Mouse (Mus musculus): ENCODE measurements at regions not wholly inside any gene's neighbourhood (a gene's known extent, or its start where the extent isn't known, plus 50 kb on each side); places are given as distances from the start of the nearest gene placed in this dataset.

DNA sequence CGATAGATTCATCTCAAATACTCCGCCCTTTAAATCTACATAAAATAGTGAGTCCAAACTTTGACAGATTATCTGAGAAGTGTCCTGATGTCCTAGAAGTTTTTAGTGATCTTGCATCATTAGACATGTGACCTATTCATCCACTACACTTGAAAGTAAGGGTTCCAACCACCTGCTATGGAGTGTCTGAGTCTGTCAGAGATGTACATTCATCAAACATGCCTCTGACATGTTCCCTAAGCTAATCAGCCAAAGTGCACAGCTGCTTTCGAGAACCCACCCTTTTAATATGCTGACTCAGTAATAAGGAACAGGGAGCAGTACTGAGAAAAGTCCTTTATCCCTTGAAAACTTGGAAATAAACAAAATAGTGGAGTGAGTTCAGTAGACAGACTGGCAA, 2414.8 kb upstream of the Gm7489 start:
- ATAC-seq (ENCODE audit: low FRiP score, low read depth), result no peak
- Histone ChIP-seq H3K4me3 (no peak overlapping the region), H3K27me3 (no peaks in the 10 kb centered on the region), H3K4me2 (replicated peaks) (no peak overlapping the region), H3K4me1 (no peaks in the 10 kb centered on the region), H3K36me3 (no peaks in the 10 kb centered on the region), H3K27ac (replicated peaks) (no peak overlapping the region), H3K9ac (replicated peaks) (no peak overlapping the region), H3K9me3 (no peaks in the 10 kb centered on the region)
- 81% methylated on average over 3 of the region's 3 CpGs for WGBS

DNA sequence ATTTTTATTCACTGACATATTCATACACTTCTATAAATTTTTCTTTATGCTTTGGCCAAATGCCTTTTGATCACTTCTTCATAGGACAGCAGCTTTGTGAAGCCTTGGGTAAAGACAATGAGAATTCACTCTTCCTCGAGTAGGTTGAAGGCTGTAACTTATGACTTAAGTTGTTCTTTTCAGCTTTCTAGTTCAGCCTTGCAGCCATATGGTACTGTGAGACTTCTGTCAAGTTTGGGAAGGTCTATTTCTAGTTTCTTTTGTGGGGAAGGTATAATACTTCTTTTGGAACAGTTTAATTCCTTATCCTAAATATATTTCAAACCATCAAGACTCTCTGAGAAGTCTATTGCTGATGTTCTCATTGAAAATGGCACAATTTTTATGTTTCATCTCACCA, 2413.6 kb upstream of the Gm7489 start:
- no peaks in the 10 kb centered on the region for H3K9me3 ChIP-seq
- no peak overlapping the region for H3K9ac ChIP-seq (replicated peaks)
- H3K4me3 ChIP-seq, result no peak overlapping the region
- ATAC-seq (ENCODE audit: low FRiP score, low read depth), result no peak
- no peaks in the 10 kb centered on the region for H3K4me1 ChIP-seq
- H3K4me2 ChIP-seq (replicated peaks), result no peak overlapping the region
- H3K27ac ChIP-seq (replicated peaks), result no peak overlapping the region
- no peaks in the 10 kb centered on the region for H3K27me3 ChIP-seq
- WGBS, result 67% methylated on average over 1 of the region's 1 CpGs
- H3K36me3 ChIP-seq, result no peaks in the 10 kb centered on the region

DNA sequence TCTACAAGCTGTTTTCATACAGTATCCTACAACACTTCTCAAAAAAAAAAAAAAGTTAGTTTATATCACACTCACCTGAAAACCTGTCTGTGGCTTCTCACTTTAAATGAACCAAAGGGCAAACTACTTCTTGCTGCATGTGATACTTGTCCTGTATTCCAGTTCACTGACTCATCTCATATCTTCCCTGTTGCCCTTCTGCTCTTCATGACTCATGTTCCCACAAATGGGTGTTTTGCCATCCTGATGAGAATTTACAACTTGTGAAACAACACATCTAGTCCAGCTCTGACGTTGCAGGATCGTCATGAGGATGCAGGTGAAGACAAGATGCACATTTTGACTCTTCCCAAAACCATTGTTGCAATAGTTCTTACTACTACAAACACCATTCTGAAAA, 2412.7 kb upstream of the Gm7489 start:
- Histone ChIP-seq H3K4me2 (replicated peaks) (no peak overlapping the region), H3K27me3 (no peaks in the 10 kb centered on the region), H3K9me3 (no peaks in the 10 kb centered on the region), H3K9ac (replicated peaks) (no peak overlapping the region), H3K36me3 (no peaks in the 10 kb centered on the region), H3K27ac (replicated peaks) (no peak overlapping the region), H3K4me3 (no peak overlapping the region), H3K4me1 (no peaks in the 10 kb centered on the region)
- 79% methylated on average over 2 of the region's 2 CpGs for WGBS
- no peak for ATAC-seq (ENCODE audit: low FRiP score, low read depth)

DNA sequence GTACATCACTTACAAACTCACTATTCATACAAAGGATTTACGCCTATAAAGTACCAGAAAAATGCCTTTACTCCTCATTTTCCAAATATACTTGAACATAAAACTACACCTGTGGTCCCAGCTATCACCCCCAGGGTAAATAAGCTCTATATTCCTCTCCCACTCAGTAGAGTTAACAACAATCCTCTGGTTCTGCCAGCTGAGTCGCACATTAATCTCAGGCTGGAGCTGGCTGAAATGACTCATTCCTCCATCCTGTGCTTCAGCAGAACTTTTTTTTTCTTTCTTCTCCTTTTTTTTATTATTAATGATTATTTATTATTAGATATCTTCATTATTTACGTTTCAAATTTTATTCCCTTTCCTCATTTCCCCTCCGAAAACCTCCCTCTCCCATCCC, 2402.8 kb upstream of the Gm7489 start:
- Histone ChIP-seq H3K27me3 (no peaks in the 10 kb centered on the region), H3K9me3 (no peaks in the 10 kb centered on the region), H3K4me1 (no peaks in the 10 kb centered on the region), H3K9ac (replicated peaks) (no peak overlapping the region), H3K36me3 (no peaks in the 10 kb centered on the region), H3K4me2 (replicated peaks) (no peak overlapping the region), H3K4me3 (no peak overlapping the region), H3K27ac (replicated peaks) (no peak overlapping the region)
- ATAC-seq (ENCODE audit: low FRiP score, low read depth), result no peak
- WGBS, result 83% methylated on average over 4 of the region's 4 CpGs

DNA sequence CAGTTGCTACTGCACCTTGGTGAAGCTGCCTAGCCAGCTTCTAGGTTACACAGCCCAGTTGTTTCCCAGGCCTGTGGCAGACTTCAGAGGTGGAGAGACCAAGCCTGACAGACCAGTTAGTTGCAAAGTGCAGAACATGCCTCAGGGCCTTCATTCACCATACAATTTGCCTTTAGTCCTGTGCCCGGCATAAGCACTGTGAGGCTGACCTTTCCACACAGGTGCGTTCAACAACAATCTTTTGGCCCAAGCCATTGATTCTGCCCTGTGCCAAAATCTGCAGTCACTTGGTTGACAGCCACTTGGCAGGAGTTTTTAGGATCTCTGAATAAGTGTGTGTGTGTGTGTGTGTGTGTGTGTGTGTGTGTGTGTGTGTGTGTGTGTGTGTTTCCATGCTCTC, 2400.5 kb upstream of the Gm7489 start:
- H3K27ac ChIP-seq (replicated peaks), result no peak overlapping the region
- H3K4me1 ChIP-seq, result no peaks in the 10 kb centered on the region
- no peaks in the 10 kb centered on the region for H3K36me3 ChIP-seq
- H3K4me2 ChIP-seq (replicated peaks), result no peak overlapping the region
- no peaks in the 10 kb centered on the region for H3K9me3 ChIP-seq
- no peak overlapping the region for H3K4me3 ChIP-seq
- 84% methylated on average over 2 of the region's 2 CpGs for WGBS
- ATAC-seq (ENCODE audit: low FRiP score, low read depth), result no peak
- H3K9ac ChIP-seq (replicated peaks), result no peak overlapping the region
- H3K27me3 ChIP-seq, result no peaks in the 10 kb centered on the region

DNA sequence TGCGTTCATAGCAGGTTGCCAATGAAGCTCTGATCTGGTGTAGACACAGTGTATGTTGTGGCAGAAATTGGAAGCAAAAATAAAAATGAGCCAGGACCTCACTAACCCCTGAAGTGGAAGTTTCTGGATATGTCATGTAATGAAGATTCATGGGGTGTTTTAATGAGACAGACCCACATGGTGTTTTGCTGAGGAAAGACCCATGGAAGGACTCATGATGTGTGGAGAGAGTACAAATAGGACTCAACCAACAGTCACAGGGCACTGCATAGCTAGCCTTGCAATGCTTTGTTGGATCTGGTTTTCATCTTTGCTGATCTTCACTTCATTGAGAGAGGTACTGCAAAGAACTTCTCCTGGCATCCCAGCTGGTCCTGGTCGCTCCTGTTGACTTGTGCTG, 2399.2 kb upstream of the Gm7489 start:
- ATAC-seq (ENCODE audit: low FRiP score, low read depth), result no peak
- Histone ChIP-seq H3K9me3 (no peaks in the 10 kb centered on the region), H3K4me1 (no peaks in the 10 kb centered on the region), H3K4me3 (no peak overlapping the region), H3K9ac (replicated peaks) (no peak overlapping the region), H3K4me2 (replicated peaks) (no peak overlapping the region), H3K36me3 (no peaks in the 10 kb centered on the region), H3K27ac (replicated peaks) (no peak overlapping the region), H3K27me3 (no peaks in the 10 kb centered on the region)
- WGBS, result 90% methylated on average over 2 of the region's 2 CpGs

DNA sequence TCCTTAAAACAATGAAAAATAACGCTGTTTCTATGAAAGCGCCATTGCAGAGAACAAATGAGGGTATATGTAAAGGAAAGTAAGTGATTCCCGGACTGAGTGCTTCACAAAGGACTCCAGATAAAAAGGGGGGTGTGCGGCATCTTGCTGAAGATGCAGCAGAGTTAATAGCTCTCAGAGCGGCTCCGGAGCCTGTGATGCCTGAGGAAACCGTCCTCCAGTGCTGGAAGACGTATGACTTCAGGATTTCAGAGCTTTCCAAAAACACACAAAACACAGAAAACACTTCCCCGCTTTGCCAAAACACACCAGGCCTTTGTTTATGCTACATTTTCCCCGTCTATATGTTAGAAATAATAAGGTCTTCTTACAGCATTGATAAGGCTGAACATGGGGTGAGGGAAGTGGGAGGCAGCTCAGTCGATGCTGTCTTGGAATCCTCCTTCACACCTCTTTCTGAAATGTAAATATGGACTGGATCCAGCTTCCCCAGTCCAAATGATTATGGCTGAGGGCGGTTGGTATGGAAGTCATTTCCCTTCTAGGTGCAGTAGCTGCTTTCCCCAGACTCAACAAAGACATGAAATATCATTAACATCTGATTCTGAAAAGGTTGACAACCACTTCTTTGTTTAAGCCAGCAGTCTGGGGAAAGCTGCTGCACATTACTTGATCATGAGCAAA, 2382.5 kb upstream of the Gm7489 start:
- no peak overlapping the region for H3K4me2 ChIP-seq (replicated peaks)
- H3K27me3 ChIP-seq, result no peaks in the 10 kb centered on the region
- no peak for ATAC-seq (ENCODE audit: low FRiP score, low read depth)
- WGBS, result 72% methylated on average over 12 of the region's 12 CpGs
- 0 out of 2 replicates have a peak overlapping the region, but pooled peaks have one; percentile 3 for H3K27ac ChIP-seq (replicated peaks)
- H3K9me3 ChIP-seq, result no peaks in the 10 kb centered on the region
- H3K4me3 ChIP-seq, result no peak overlapping the region
- peaks cover 7% of the 10 kb centered on the region for H3K4me1 ChIP-seq
- no peak overlapping the region for H3K9ac ChIP-seq (replicated peaks)
- H3K36me3 ChIP-seq, result no peaks in the 10 kb centered on the region

DNA sequence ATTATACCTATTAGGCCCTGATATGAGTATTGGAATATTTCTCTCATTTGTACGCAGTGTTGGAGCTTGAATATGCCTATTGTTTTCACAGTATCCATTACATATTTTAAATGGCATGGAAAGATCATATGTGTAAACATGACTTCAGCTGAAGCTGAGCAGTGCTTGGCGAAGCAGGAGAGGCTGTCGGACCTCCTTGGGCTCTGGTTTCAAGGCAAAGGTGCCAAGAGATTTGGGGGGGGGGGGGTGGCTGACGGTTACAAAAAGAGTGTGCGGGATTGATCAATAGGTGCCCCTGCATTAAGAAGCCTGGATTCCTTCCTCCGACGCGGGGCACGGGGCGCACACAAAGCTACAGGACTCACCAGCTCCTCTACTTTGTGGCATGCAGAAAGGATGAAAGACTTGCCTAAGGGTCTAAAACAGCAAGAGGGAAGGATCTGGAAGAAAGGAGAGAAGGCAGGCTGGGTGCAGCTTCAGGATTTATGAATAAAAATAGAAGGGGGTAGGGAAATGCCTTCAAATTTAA, 2381.9 kb upstream of the Gm7489 start:
- peak overlapping the region; percentile 38 for H3K4me2 ChIP-seq (replicated peaks)

DNA sequence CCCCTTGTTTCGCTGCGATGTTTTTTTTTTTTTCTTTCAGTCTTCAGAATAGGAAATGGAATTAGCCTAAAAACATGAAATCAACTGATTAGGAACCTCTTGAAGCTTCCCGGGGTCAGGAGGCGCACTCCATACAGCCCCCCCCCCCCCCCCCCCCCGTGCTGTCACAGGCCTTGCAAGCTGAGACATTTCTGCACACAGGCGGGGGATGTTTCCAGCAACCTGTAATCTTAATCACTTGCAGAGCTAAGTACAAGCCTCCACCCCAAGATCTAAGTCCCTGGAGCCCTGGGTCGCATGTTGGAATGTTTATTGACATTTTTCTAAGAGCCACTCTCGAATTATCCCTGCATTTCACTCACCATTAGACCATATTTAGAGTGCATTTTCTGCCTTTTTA, 2381.4 kb upstream of the Gm7489 start:
- no peaks in the 10 kb centered on the region for H3K36me3 ChIP-seq
- no peak overlapping the region for H3K27ac ChIP-seq (replicated peaks)
- no peak for ATAC-seq (ENCODE audit: low FRiP score, low read depth)
- peak overlapping the region; percentile 38 for H3K4me2 ChIP-seq (replicated peaks)
- H3K4me3 ChIP-seq, result no peak overlapping the region
- H3K27me3 ChIP-seq, result no peaks in the 10 kb centered on the region
- H3K9me3 ChIP-seq, result no peaks in the 10 kb centered on the region
- H3K4me1 ChIP-seq, result peaks cover 7% of the 10 kb centered on the region
- 10% methylated on average over 7 of the region's 8 CpGs for WGBS
- no peak overlapping the region for H3K9ac ChIP-seq (replicated peaks)

More for the DNA sequence above, 2381.9 kb upstream of the Gm7489 start:
- Histone ChIP-seq H3K9me3 (no peaks in the 10 kb centered on the region), H3K36me3 (no peaks in the 10 kb centered on the region), H3K9ac (replicated peaks) (no peak overlapping the region), H3K27ac (replicated peaks) (0 out of 2 replicates have a peak overlapping the region, but pooled peaks have one; percentile 3), H3K27me3 (no peaks in the 10 kb centered on the region), H3K4me3 (no peak overlapping the region), H3K4me1 (peaks cover 7% of the 10 kb centered on the region)
- WGBS, result 22% methylated on average over 10 of the region's 10 CpGs
- ATAC-seq (ENCODE audit: low FRiP score, low read depth), result peak; percentile 63; the same call in 1 of the 2 replicates

DNA sequence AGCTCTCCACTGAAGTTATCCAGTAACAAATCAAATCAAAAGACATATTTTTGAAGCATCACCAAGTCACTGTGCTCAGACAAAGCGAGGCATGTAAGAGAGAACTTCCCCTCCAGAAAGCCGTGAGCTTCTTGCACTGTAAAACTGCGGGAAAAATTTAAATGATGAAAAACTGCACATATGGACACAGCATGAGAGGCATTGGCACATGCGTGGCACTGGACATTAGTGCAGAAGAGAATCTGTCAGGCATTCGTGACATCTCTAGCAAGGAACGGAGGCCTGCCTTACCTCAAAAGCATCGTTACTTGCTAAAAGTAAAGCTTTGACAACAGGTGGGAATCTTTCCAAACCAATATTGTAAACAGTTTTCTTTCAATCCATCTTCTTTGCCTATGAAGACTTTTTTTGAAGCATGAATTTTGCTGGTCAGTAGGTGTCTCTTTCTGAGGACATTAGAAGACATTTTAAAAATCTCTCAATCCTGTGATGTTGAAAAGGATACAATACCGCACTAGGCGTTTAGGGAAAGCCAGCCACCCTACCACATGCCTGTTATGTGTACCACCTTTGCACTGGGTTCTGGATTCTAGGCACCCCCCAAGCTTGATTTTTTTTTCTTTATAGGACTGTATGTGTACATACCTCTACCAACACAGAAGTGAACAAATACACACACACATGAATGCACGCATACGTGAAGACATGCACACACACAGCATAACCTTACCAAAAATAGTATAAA, 2380.5 kb upstream of the Gm7489 start:
- Histone ChIP-seq H3K4me3 (no peak overlapping the region), H3K9me3 (no peaks in the 10 kb centered on the region), H3K27me3 (no peaks in the 10 kb centered on the region), H3K4me2 (replicated peaks) (no peak overlapping the region), H3K27ac (replicated peaks) (no peak overlapping the region), H3K4me1 (peaks cover 7% of the 10 kb centered on the region), H3K36me3 (no peaks in the 10 kb centered on the region), H3K9ac (replicated peaks) (no peak overlapping the region)
- ATAC-seq (ENCODE audit: low FRiP score, low read depth), result no peak
- 79% methylated on average over 11 of the region's 11 CpGs for WGBS

DNA sequence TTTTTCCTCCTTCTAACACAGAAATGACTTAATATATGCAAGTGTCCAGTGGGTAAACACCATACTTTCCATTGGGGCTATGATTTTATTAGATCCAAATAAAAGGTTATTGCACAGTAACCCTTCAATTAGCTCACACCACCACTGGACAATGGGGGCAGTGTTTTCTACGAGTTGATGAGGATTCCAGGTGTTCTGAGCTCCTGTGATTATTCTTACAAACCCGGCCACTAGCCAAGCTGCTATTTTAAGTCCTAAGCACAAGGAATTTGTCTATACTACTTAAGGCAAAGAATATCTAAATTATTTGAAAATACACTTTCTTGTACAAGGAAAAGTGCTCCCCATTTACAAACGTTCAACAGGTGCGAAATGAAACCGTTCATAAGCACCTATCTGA, 2379.9 kb upstream of the Gm7489 start:
- ATAC-seq (ENCODE audit: low FRiP score, low read depth), result no peak
- 88% methylated on average over 5 of the region's 5 CpGs for WGBS
- Histone ChIP-seq H3K27me3 (no peaks in the 10 kb centered on the region), H3K4me3 (no peak overlapping the region), H3K27ac (replicated peaks) (no peak overlapping the region), H3K4me2 (replicated peaks) (no peak overlapping the region), H3K9ac (replicated peaks) (no peak overlapping the region), H3K36me3 (no peaks in the 10 kb centered on the region), H3K4me1 (peaks cover 7% of the 10 kb centered on the region), H3K9me3 (no peaks in the 10 kb centered on the region)

DNA sequence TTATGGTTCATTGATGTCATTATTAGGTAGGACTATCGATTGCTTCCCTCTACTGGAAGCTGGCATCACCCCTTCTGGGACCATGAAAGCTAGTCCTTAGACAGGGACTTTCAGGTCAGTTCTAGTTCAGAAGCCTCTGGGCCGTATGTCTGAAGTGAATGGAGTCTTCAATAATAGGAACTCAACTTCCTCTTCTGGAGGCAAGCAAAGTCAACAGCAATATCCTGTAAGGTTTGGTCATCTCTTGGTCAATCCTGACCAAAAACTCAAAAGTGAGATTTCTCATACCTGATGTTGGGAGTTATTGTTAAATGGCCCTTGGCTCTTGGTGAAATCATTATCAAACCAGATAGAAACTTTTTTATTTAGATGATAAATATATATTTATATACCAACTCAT, 2377.6 kb upstream of the Gm7489 start:
- peaks cover 10% of the 10 kb centered on the region for H3K4me1 ChIP-seq
- no peak for ATAC-seq (ENCODE audit: low FRiP score, low read depth)
- H3K4me3 ChIP-seq, result no peak overlapping the region
- no peak overlapping the region for H3K9ac ChIP-seq (replicated peaks)
- no peaks in the 10 kb centered on the region for H3K27me3 ChIP-seq
- no peaks in the 10 kb centered on the region for H3K9me3 ChIP-seq
- H3K36me3 ChIP-seq, result no peaks in the 10 kb centered on the region
- H3K27ac ChIP-seq (replicated peaks), result no peak overlapping the region
- 94% methylated on average over 2 of the region's 2 CpGs for WGBS
- H3K4me2 ChIP-seq (replicated peaks), result no peak overlapping the region
